Mouse (Mus musculus): ENCODE results near the gene St7. TPM values are rescaled to one million over a fixed set of nuclear protein-coding genes. Genes with fewer than 3 reads are reported as not detected.

The St7 gene
- polyA plus RNA-seq, 1 experiment from 2014 or later: 25.0 TPM

GRCm38 (mm10) chr6:17742209-17742608, 49.5 kb downstream of the St7 start:
- ATAC-seq (ENCODE audit: low read depth): peak; percentile 37; the same call in 1 of the 2 replicates
- peak; percentile 52 for DNase-seq (ENCODE audit: low spot score)
- Histone ChIP-seq H3K36me3 (ENCODE audit: control insufficient read depth, insufficient read depth, low read length) (no peaks in the 10 kb centered on the region), H3K9me3 (ENCODE audit: control insufficient read depth, low read length) (no peaks in the 10 kb centered on the region), H3K4me1 (ENCODE audit: control insufficient read depth, insufficient read depth, low read length) (0 out of 2 replicates have a peak, but pooled peaks cover 4% of the 10 kb centered on the region), H3K4me3 (ENCODE audit: low read depth, low read length) (no peak overlapping the region), H3K27ac (replicated peaks; ENCODE audit: low read depth, low read length) (no peak overlapping the region), H3K4me2 (ENCODE audit: low read depth, low read length) (no peak overlapping the region), H3K27me3 (replicated peaks; ENCODE audit: control insufficient read depth, insufficient read depth, low read length) (no peaks in the 10 kb centered on the region), H3K9ac (ENCODE audit: low read depth, low read length) (no peak overlapping the region)
- WGBS: 94% methylated on average over 4 of the region's 4 CpGs

GRCm38 (mm10) chr6:17743325-17743724, 50.6 kb downstream of the St7 start:
- 0 out of 2 replicates have a peak, but pooled peaks cover 4% of the 10 kb centered on the region for H3K4me1 ChIP-seq (ENCODE audit: control insufficient read depth, insufficient read depth, low read length)
- H3K9ac ChIP-seq (ENCODE audit: low read depth, low read length): no peak overlapping the region
- no peaks in the 10 kb centered on the region for H3K36me3 ChIP-seq (ENCODE audit: control insufficient read depth, insufficient read depth, low read length)
- no peak overlapping the region for H3K4me3 ChIP-seq (ENCODE audit: low read depth, low read length)
- H3K4me2 ChIP-seq (ENCODE audit: low read depth, low read length): no peak overlapping the region
- no peak for DNase-seq (ENCODE audit: low spot score)
- no peak for ATAC-seq (ENCODE audit: low read depth)
- 87% methylated on average over 4 of the region's 4 CpGs for WGBS
- H3K27me3 ChIP-seq (replicated peaks; ENCODE audit: control insufficient read depth, insufficient read depth, low read length): no peaks in the 10 kb centered on the region
- no peaks in the 10 kb centered on the region for H3K9me3 ChIP-seq (ENCODE audit: control insufficient read depth, low read length)
- H3K27ac ChIP-seq (replicated peaks; ENCODE audit: low read depth, low read length): no peak overlapping the region

- Histone ChIP-seq H3K27ac (replicated peaks; ENCODE audit: low read depth, low read length) (no peak overlapping the region), H3K36me3 (ENCODE audit: control insufficient read depth, insufficient read depth, low read length) (no peaks in the 10 kb centered on the region), H3K9me3 (ENCODE audit: control insufficient read depth, low read length) (no peaks in the 10 kb centered on the region), H3K4me1 (ENCODE audit: control insufficient read depth, insufficient read depth, low read length) (peaks cover 6% of the 10 kb centered on the region; the same call in 1 of the 2 replicates), H3K9ac (ENCODE audit: low read depth, low read length) (no peak overlapping the region), H3K4me2 (ENCODE audit: low read depth, low read length) (no peak overlapping the region), H3K27me3 (replicated peaks; ENCODE audit: control insufficient read depth, insufficient read depth, low read length) (no peaks in the 10 kb centered on the region), H3K4me3 (ENCODE audit: low read depth, low read length) (no peak overlapping the region)
- DNase-seq (ENCODE audit: low spot score): no peak
- 85% methylated on average over 13 of the region's 13 CpGs for WGBS
- no peak for ATAC-seq (ENCODE audit: low read depth)
These were observed 55.0 kb downstream of the St7 start for GRCm38 (mm10) chr6:17747724-17748123.

GRCm38 (mm10) chr6:17748866-17749582, 56.3 kb downstream of the St7 start:
- Histone ChIP-seq H3K27me3 (replicated peaks; ENCODE audit: control insufficient read depth, insufficient read depth, low read length) (no peaks in the 10 kb centered on the region), H3K9ac (ENCODE audit: low read depth, low read length) (peak overlapping the region; percentile 70), H3K4me1 (ENCODE audit: control insufficient read depth, insufficient read depth, low read length) (peaks cover 6% of the 10 kb centered on the region; the same call in 1 of the 2 replicates), H3K27ac (replicated peaks; ENCODE audit: low read depth, low read length) (peak overlapping the region; percentile 77; the same call in 1 of the 2 replicates), H3K9me3 (ENCODE audit: control insufficient read depth, low read length) (no peaks in the 10 kb centered on the region), H3K36me3 (ENCODE audit: control insufficient read depth, insufficient read depth, low read length) (no peaks in the 10 kb centered on the region), H3K4me2 (ENCODE audit: low read depth, low read length) (peak overlapping the region; percentile 72), H3K4me3 (ENCODE audit: low read depth, low read length) (peak overlapping the region; percentile 41)
- 1% methylated on average over 18 of the region's 18 CpGs for WGBS
- ATAC-seq (ENCODE audit: low read depth): peak; percentile 100
- peak; percentile 96 for DNase-seq (ENCODE audit: low spot score)

GRCm38 (mm10) chr6:17749596-17749995, 56.9 kb downstream of the St7 start:
- Histone ChIP-seq H3K27ac (replicated peaks; ENCODE audit: low read depth, low read length) (peak overlapping the region; percentile 77; the same call in 1 of the 2 replicates), H3K4me2 (ENCODE audit: low read depth, low read length) (peak overlapping the region; percentile 72), H3K4me3 (ENCODE audit: low read depth, low read length) (peak overlapping the region; percentile 41), H3K27me3 (replicated peaks; ENCODE audit: control insufficient read depth, insufficient read depth, low read length) (no peaks in the 10 kb centered on the region), H3K4me1 (ENCODE audit: control insufficient read depth, insufficient read depth, low read length) (peaks cover 6% of the 10 kb centered on the region; the same call in 1 of the 2 replicates), H3K9ac (ENCODE audit: low read depth, low read length) (peak overlapping the region; percentile 70), H3K9me3 (ENCODE audit: control insufficient read depth, low read length) (no peaks in the 10 kb centered on the region), H3K36me3 (ENCODE audit: control insufficient read depth, insufficient read depth, low read length) (no peaks in the 10 kb centered on the region)
- ATAC-seq (ENCODE audit: low read depth) (no peak), DNase-seq (ENCODE audit: low spot score) (no peak)
- 43% methylated on average over 3 of the region's 3 CpGs for WGBS

- DNase-seq (ENCODE audit: low spot score): no peak
These were observed 57.4 kb downstream of the St7 start for GRCm38 (mm10) chr6:17750041-17750660.

GRCm38 (mm10) chr6:17750957-17751356, 58.2 kb downstream of the St7 start:
- no peak for DNase-seq (ENCODE audit: low spot score)
- no peaks in the 10 kb centered on the region for H3K27me3 ChIP-seq (replicated peaks; ENCODE audit: control insufficient read depth, insufficient read depth, low read length)
- H3K36me3 ChIP-seq (ENCODE audit: control insufficient read depth, insufficient read depth, low read length): no peaks in the 10 kb centered on the region
- no peak for ATAC-seq (ENCODE audit: low read depth)
- 80% methylated on average over 6 of the region's 6 CpGs for WGBS
- no peak overlapping the region for H3K9ac ChIP-seq (ENCODE audit: low read depth, low read length)
- H3K9me3 ChIP-seq (ENCODE audit: control insufficient read depth, low read length): no peaks in the 10 kb centered on the region
- no peak overlapping the region for H3K4me3 ChIP-seq (ENCODE audit: low read depth, low read length)
- H3K4me2 ChIP-seq (ENCODE audit: low read depth, low read length): peak overlapping the region; percentile 28; the same call in 1 of the 2 replicates
- no peak overlapping the region for H3K27ac ChIP-seq (replicated peaks; ENCODE audit: low read depth, low read length)
- peaks cover 6% of the 10 kb centered on the region; the same call in 1 of the 2 replicates for H3K4me1 ChIP-seq (ENCODE audit: control insufficient read depth, insufficient read depth, low read length)

More at GRCm38 (mm10) chr6:17750041-17750660, 57.4 kb downstream of the St7 start:
- H3K4me3 ChIP-seq (ENCODE audit: low read depth, low read length): 0 out of 2 replicates have a peak overlapping the region, but pooled peaks have one; percentile 41
- H3K9ac ChIP-seq (ENCODE audit: low read depth, low read length): no peak overlapping the region
- H3K36me3 ChIP-seq (ENCODE audit: control insufficient read depth, insufficient read depth, low read length): no peaks in the 10 kb centered on the region
- H3K4me2 ChIP-seq (ENCODE audit: low read depth, low read length): peak overlapping the region; percentile 72
- H3K4me1 ChIP-seq (ENCODE audit: control insufficient read depth, insufficient read depth, low read length): peaks cover 6% of the 10 kb centered on the region; the same call in 1 of the 2 replicates
- WGBS: 74% methylated on average over 9 of the region's 9 CpGs
- H3K27me3 ChIP-seq (replicated peaks; ENCODE audit: control insufficient read depth, insufficient read depth, low read length): no peaks in the 10 kb centered on the region
- H3K9me3 ChIP-seq (ENCODE audit: control insufficient read depth, low read length): no peaks in the 10 kb centered on the region
- H3K27ac ChIP-seq (replicated peaks; ENCODE audit: low read depth, low read length): no peak overlapping the region
- no peak for ATAC-seq (ENCODE audit: low read depth)

- Histone ChIP-seq H3K27ac (replicated peaks; ENCODE audit: low read depth, low read length) (no peak overlapping the region), H3K36me3 (ENCODE audit: control insufficient read depth, insufficient read depth, low read length) (no peaks in the 10 kb centered on the region), H3K4me2 (ENCODE audit: low read depth, low read length) (no peak overlapping the region), H3K27me3 (replicated peaks; ENCODE audit: control insufficient read depth, insufficient read depth, low read length) (no peaks in the 10 kb centered on the region), H3K4me3 (ENCODE audit: low read depth, low read length) (no peak overlapping the region), H3K4me1 (ENCODE audit: control insufficient read depth, insufficient read depth, low read length) (no peaks in the 10 kb centered on the region), H3K9me3 (ENCODE audit: control insufficient read depth, low read length) (no peaks in the 10 kb centered on the region), H3K9ac (ENCODE audit: low read depth, low read length) (no peak overlapping the region)
- no peak for ATAC-seq (ENCODE audit: low read depth)
- DNase-seq (ENCODE audit: low spot score): no peak
- 83% methylated on average over 6 of the region's 6 CpGs for WGBS
These were observed 63.2 kb downstream of the St7 start for GRCm38 (mm10) chr6:17755902-17756301.

Data from embryonic facial prominence, embryonic 14.5 days (tissue).